Mouse (Mus musculus): Measurements from ENCODE around the gene Tesc.

DNA sequence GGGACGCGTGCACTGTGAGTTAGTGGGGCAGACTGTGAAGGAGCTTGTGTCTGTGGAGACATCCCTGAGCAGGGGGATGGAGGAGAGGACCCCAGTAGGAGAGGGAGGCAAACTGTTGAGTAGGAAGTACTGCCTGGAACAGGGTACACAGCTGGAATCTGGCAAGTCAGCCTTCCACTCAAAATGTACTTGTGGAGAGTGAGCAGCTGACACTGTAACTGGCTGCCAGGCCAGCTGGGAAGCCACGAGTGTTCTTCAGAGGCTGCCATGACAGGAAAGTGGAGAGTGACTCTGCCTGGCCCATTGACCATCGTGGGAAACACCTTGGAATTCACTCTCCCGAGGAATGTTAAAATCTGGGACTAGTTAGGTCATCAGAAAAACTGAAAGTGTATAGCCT is 45.6 kb upstream of the Tesc start:
- TF ChIP-seq POLR2A (IDR thresholded peaks at IDR 0.05; ENCODE audit: insufficient read depth, low read length): no peak
- no peak for TF ChIP-seq CTCF (IDR thresholded peaks at IDR 0.05; ENCODE audit: low read depth, low read length)

Measured in ES-Bruce4 (cell line).